Mouse (Mus musculus): Measurements from ENCODE around the gene Wdr70.

The Wdr70 gene

GRCm38 (mm10) chr15:7934105-7934504 is 164.9 kb downstream of the Wdr70 start:
- no peak for DNase-seq (ENCODE audit: low spot score in 2 of 2)

DNA sequence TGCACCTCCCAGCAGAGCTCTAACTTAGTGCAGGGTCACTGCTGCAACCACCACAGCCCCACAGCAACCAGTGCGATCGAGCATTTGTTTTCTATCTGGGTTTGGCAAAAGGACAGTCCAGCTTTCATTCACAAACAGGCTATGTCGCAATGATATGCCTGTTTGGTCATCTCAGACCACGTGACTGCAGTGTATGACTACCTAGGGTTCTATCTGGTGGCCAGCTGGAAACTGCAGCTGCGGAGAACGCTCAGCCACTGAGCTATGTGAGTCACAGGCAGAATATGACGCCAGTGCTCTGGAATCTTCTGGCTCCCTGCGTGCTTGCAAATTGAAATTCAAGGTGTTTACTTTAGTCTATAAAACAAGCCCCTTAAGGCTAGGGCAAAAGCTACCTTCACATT is 167.4 kb downstream of the Wdr70 start:
- DNase-seq (ENCODE audit: low spot score in 2 of 2): peak; percentile 59 to 79

GRCm38 (mm10) chr15:7925382-7925781 is 173.6 kb downstream of the Wdr70 start:
- no peak for DNase-seq (ENCODE audit: low spot score in 2 of 2)

DNA sequence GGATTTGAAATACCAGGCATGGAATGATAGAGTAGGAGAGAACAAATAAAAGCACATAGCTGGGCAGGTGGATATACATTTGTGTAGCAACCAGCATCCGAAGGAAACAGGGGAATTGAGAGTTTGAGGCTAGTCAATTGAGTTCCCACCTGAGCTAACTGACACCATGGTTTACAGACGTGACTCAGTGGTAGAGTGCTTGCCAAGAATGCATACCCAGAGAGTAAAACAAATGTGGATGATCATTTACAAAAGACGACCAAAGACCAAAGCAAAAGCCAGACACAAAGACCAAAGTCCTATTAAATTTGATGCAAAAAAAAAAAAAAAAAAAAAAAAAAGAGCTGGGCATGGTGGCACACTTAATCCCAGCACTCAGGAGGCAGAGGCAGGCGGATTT is 175.7 kb downstream of the Wdr70 start:
- DNase-seq (ENCODE audit: low spot score in 2 of 2): no peak

DNA sequence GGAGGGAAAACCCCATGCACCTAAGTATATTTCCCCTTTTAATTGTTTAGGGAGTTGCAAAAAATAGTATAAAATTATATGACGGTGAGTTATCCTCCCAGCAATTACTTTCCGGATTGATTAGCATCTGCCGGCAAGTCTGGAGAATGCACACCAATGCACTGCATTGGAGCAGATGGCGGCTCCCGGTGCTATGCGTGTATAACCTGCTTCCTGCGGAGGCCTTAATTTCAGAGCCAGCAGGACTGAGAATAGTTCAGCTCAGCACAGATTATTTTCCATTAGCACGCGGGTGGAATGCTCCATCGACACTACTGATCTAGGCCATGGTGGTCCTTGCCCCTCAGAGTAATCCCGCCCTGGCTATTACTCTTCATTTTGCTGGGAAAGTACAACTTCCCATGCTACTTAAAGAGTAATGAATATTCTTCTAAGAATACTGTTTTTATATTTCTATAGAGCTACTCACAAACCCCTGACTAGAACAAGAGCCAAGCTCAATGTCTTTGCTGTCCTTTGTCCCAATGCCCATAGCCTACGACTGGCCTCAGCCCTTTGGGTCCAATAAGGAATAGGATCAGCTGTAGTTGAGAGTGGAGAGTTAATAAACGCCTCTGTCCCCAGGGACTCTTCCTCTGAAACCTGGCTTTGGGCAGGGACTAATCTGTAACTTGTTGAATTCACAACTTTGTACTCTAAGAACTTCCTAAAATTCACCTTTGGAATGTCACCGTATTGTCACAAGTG is 176.5 kb downstream of the Wdr70 start:
- no peak for DNase-seq (ENCODE audit: low spot score in 2 of 2)

DNA sequence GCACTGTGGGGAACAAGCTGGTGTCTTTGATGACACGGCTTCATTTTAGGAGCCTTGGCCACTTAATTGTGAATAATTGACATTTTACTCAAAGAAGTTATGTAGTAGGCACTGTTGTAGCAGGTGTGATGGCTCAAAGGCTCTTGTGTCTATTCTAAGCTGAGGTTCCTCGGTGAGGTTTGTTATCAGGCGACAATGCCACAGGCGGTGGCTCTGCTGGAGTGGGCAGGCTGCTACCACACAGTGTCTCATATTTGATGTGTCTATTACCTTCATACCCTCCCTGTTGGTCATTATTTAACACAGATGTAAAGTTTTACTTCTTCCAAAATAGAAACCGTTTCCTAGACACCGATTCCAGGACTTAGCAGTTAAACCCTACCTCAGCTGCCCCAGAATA is 177.9 kb downstream of the Wdr70 start:
- no peak for DNase-seq (ENCODE audit: low spot score in 2 of 2)

GRCm38 (mm10) chr15:7906491-7907035 is 192.4 kb downstream of the Wdr70 start:
- DNase-seq (ENCODE audit: low spot score in 2 of 2): no peak

DNA sequence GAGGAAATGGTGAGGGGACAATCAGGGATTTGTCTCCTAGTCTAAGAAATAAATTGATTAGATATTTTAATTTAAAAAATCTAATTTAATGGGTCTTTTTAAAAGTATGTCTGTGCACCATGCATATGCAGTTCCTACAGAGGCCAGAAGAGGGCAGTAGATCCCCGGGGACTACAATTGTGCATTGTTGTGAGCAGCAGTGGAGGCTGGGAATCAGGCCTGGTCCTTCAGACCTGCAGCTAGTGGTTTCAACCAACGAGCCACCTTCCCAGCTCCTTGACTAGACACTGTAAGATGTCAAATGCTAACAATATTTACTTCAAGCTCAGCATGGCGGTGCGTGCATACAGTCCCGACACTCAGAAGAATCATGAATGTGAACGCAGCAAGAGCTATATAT is 199.7 kb downstream of the Wdr70 start:
- DNase-seq (ENCODE audit: low spot score in 2 of 2): no peak

GRCm38 (mm10) chr15:7891547-7892282 is 207.3 kb downstream of the Wdr70 start:
- DNase-seq (ENCODE audit: low spot score in 2 of 2): no peak

GRCm38 (mm10) chr15:7890286-7890685 is 208.7 kb downstream of the Wdr70 start:
- DNase-seq (ENCODE audit: low spot score in 2 of 2): no peak

DNA sequence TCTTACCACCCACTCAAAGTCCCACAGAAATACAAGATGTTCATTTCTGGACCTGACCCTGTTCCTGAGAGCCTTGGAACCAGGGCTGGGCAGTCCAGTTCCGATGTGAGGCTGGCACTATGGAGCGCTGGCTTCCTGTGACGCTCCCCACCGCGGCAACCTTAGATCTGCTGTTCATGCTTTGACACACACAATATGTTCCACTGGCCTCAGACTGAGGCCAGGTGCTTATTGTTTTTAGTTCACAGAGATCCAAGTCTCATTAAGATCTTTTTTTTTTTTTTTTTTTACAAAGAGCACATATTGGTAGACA is 209.7 kb downstream of the Wdr70 start:
- DNase-seq (ENCODE audit: low spot score in 2 of 2): no peak

DNA sequence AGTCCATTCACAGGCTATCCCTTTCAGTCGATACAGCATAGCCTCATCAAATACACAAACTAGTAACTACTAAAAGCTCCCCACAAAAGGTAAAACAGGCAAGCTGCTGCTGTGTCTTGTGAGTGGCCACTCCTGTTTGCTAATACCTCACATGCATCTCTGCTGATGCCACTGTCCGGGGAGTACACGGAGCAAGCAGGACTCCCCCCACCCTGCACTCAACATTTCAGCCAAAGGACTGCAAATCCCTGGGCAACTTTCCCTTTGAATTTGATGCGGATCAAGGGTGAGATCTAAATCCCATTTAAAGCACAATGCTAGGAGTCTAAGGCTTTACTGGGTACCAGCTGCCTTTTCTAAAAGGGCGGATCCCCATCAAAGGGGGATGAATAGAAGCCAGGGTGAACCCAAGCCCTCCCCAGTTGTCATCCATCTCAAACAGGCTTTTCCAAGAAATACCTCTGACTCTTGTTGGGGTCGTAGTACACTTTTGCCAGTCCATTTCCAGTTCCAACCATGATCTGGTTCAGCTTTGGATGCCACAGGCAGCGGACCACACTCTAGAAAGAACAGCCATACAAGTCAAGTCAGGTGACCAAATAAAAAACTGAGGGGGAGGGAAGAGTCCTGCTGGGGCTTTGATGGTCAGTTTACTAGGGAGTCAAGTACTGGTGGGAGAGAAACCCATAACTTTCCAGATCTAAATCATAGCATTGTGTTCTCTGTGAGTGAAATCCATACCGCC is 210.2 kb downstream of the Wdr70 start:
- no peak for DNase-seq (ENCODE audit: low spot score in 2 of 2)

DNA sequence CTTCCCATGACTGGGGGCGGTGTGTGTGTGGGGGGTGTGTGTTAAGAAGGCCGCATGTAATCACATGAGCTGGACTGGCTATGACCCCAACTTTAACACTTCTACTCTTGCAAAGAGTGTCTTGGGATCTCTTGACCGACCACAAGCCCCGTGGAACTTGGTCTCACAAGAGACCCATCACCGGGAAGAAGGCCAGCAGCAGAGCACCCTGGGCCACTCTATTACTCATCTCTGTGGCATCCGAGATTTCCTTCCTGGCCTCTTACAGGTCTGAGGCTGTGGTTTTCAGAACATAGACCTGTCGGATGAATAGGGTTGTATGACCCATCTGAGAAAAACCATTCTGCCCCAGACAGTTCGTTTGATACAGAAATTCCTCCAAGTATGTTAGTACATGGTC is 212.4 kb downstream of the Wdr70 start:
- DNase-seq (ENCODE audit: low spot score in 2 of 2): no peak

GRCm38 (mm10) chr15:7885106-7885505 is 213.9 kb downstream of the Wdr70 start:
- DNase-seq (ENCODE audit: low spot score in 2 of 2): no peak

DNA sequence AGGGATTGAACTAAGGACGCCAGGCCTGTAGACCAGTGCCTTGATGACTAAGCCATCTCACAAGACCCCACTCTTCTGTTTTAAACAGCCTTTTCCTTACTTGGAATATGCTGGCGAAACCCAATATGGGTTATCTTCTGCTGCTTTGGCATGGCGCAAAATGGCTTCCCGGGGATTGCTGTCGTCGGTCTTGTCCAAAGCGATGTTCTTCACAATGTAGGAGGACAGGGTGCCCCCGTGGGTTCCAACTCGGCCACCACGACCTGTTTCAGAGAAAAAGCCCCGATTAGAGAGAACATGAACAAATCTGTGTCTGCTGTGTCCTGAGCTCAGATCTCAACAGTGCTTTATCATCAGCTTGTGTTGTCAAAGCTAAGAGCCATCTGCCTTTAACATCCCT is 214.8 kb downstream of the Wdr70 start:
- no peak for DNase-seq (ENCODE audit: low spot score in 2 of 2)

- no peak for DNase-seq (ENCODE audit: low spot score in 2 of 2)
Measured at GRCm38 (mm10) chr15:7879956-7880355, 219.1 kb downstream of the Wdr70 start.

DNA sequence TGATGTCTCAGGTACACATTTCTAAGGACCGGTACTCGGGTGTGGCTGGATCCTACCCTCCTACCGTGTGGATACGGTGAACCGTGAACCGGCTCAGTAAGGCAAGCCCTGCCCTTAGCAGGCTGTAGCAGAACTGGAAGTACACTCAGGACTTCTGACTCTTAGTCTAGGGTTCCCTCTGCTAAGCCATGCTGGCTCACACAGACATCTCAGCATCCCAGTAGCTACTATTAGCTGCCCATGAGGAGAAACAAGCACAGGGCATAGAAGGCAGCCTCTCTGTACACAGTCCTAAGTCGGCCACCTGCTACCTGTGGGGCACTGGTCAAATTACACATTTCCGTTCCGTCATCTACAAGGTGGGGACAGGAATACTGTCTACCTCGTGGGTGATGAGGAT is 220.1 kb downstream of the Wdr70 start:
- no peak for DNase-seq (ENCODE audit: low spot score in 2 of 2)

GRCm38 (mm10) chr15:7877560-7878467 is 221.2 kb downstream of the Wdr70 start:
- no peak for DNase-seq (ENCODE audit: low spot score in 2 of 2)

- no peak for DNase-seq (ENCODE audit: low spot score in 2 of 2)
Measured at GRCm38 (mm10) chr15:7875879-7876278, 223.1 kb downstream of the Wdr70 start.

GRCm38 (mm10) chr15:7872473-7872872 is 226.5 kb downstream of the Wdr70 start:
- DNase-seq (ENCODE audit: low spot score in 2 of 2): no peak

- DNase-seq (ENCODE audit: low spot score in 2 of 2): no peak
Measured at GRCm38 (mm10) chr15:7865305-7865704, 233.7 kb downstream of the Wdr70 start.
